Mouse (Mus musculus) left cerebral cortex, adult 8-10 months (tissue): ENCODE data around the gene Krt27. TPM values are rescaled to one million over a fixed set of nuclear protein-coding genes. Genes with fewer than 3 reads are reported as not detected.

Source experiments
- DNase-seq, 2 experiments: peaks; one replicate each; pipeline ENCODE4 v3.0.0; 2022; ENCODE audit warnings: low spot score in 2 of 2
- total RNA-seq, 4 experiments: library from RNA; stranded (reverse); gene quantifications; 2 replicates each; pipeline ENCODE4 v1.2.4; 2022

The Krt27 gene
- not detected for total RNA-seq

DNA sequence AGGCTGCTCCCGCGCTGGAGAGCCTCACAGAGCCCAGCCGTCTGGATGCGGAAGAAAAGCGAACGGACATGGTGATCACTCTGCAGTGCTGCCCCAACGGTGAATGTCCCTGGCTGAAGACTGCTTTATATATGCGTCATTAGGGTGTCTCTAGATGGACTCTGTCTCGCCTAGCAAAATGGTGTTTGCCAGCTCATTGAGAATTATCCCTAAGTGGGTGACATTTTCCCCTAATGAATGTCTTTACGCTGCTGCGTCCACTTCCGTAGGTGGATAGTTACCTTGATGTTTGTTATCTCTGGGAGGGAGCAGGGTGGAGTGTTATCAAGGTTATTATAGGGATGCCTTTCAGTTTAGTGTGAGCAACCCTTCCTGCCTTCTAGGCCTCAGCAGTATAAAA is at the start of gene Krt27:
Gene Krt27, minus strand, starts transcription at position 101 of the 400 bp plus-strand sequence.
- DNase-seq = no peak

DNA sequence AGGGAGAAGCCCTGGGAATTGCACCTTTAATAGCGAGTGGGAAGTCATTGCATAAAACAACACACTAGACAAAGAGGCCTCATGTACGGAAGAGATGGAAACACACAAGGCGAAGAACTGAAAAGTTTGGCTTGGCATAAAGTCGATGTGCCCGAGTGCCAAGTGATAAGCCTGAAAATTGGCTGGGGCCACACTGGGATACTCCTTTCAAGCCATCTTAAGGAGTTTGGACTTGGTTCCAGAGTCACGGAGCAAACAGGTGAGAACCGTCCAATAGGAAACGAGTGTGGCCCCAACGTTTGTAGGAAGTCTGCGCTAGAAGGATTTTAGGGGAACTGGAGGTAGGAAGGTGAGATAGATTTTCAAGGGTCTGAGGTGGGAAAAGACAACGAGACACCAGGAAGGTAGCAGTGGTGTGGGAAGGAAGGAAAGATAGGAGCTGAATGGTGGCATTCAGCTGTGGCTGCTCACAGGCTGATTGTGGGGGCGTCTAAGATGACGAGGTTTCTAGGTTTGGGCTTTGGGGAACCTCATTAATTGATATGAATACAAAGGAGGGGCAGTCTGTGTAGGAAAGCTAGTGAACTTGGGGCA is 49.1 kb upstream of the Krt27 start:
- DNase-seq = no peak

DNA sequence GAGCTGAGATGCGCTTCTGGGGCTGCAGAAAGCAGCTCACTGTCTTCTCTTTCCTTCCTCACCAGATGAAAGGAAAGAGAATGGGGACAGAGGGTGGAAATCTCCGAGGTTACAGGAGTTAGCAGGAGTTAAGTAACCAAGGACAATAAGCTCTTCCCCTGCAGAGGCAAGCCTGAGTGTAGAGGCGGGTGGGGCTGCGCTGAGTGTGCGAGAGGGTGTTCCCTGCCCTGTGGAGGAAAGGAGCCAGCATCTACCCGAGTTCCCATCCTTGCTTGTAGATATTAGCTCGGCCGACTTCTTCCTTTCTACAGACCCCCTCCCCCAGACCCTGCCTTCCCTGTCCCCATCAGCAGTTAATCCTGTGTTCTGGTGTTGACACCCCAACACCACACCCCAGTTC is 47.9 kb upstream of the Krt27 start:
- DNase-seq = no peak

DNA sequence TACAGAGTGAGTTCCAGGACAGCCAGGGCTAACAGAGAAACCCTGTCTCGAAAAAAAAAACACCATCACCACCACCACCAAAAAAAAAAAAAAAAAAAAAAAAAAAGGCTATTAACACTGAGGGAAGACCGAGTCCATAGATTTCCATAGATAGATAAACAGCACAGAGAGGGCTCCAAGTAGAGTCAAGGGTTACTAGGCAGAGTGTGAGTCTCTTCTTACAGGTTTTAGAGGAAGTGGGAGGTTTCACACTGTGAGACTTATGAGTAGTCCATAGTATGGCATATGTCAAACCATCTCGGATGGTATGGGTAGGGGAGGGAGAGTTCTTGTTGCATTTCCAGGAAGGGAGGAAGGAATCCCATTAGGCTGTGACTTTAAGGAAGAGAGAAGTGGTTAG is 47.2 kb upstream of the Krt27 start:
- no peak for DNase-seq

DNA sequence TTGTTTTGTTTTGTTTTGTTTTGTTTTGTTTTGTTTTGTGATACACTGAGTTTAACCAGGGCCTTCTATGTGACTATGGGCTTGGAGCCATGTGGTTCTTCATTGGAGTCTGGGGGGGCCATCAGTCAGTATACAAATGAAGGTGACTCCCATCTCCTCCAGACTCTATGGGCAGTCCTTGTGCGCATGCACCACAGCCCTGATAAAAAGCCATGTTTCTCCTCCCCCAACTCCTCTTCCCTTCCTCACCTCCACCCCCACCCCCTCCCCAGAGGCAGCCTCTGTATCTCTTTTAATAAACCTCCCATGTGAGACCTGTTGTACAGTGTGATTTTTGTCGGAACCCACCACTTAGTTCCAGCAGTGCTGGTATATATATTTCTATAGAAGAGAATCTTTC is 45.8 kb upstream of the Krt27 start:
- DNase-seq = no peak

GRCm38 (mm10) chr11:99396034-99396433 is 45.1 kb upstream of the Krt27 start:
- no peak for DNase-seq

- peak in 1 of 2 experiments; percentile 29 for DNase-seq
Observed at GRCm38 (mm10) chr11:99392492-99392891, 41.6 kb upstream of the Krt27 start.

GRCm38 (mm10) chr11:99391375-99391774 is 40.5 kb upstream of the Krt27 start:
- DNase-seq = no peak

DNA sequence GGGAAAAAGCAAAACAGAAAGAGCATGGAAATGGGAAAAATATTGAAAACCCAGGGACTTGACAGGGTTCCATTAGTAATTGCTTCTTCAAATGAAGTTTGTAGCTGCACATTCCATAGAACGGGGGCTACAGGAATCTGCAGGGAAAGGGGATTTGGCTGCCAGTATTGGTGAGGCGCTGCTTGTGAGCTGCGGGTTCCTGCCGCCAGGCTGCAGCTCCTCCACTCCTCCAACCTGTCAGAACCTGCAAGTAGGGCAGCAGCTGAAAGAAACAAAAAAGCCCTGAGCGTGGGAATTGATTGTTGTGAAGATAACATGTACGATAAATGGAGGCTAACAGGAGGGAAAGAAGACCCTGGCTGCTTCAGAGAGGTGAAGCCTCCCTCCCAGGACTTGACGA is 40.0 kb upstream of the Krt27 start:
- no peak for DNase-seq

- no peak for DNase-seq
Observed at GRCm38 (mm10) chr11:99389264-99389663, 38.4 kb upstream of the Krt27 start, which contains the start of gene Krt10. Gene Krt10 (minus strand): TSS chr11:99389364.

DNA sequence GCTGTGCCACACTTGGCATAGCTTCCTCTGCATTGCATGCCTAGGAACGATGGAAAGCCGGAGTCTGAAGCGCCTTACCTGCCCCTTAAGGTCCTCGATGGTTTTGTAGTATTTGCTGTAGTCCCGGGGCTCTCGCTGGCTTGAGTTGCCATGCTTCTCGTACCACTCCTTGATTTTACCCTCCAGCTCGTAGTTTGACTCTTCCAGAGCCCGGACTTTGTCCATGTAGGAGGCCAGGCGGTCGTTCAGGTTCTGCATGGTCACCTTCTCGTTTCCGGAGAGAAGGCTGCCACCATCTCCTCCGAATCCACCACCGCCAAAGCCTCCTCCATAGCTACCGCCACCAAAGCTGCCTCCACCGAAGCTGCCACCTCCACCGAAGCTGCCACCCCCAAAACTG is 37.8 kb upstream of the Krt27 start:
- no peak for DNase-seq

GRCm38 (mm10) chr11:99385813-99386721 is 35.2 kb upstream of the Krt27 start:
- DNase-seq = peak; percentile 72 to 84

DNA sequence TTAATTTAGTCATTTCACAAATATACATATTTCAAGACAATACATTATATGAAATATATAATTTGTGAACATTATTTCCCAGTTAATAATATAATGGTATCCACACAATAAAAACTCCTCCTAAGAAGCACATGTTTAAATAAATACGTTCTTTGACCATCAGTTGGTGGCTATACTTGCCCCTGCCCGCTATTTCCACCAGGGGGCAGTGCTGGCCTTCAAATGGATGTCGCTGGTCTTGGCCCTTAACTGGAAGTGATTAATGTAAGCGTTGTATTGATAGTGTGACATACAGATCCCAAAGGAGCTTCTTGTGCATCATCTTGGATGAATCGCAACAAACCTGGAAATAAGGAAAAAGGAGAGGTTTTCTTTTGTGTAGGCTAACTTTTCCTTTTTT is 28.7 kb upstream of the Krt27 start:
- DNase-seq = peak; percentile 22 to 57

GRCm38 (mm10) chr11:99374803-99375202 is 23.9 kb upstream of the Krt27 start, which contains the start of gene Krt28:
Gene Krt28 (minus strand): TSS chr11:99374903.
- no peak for DNase-seq

DNA sequence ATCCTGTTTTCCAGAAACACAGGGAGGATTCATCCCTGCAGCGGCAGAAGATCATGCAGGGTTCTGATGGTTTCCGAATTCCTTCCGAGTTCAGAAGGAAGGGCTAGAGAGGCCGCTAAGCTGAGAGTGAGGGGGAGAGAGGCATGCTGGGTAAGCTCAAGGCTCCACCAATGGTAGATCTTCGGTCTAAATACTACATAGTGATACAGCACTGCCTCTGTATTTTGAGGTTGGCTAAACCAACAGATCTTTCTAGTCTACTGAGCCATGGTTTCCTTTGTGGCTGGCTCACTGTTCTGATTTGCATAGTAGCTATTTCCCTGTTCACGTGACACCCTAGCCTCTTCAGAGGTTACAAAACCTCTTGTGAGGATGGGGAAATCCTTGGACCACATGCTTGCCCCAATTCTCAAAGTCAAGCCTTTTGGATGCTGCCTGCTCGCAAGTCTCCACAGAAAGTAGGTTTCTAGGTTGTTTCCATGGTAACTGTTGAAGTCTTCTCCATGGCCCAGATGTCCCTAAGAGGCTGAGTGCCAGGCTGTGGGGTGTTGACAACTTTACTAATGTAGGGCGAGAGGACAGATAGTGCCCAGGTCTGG is 19.0 kb upstream of the Krt27 start:
- peak in 1 of 2 experiments; percentile 39 for DNase-seq

- no peak for DNase-seq
Observed at GRCm38 (mm10) chr11:99369229-99369628, 18.3 kb upstream of the Krt27 start.

- no peak for DNase-seq
Observed at GRCm38 (mm10) chr11:99366791-99367190, 15.9 kb upstream of the Krt27 start.

- peak in 1 of 2 experiments; percentile 30 for DNase-seq
Observed at GRCm38 (mm10) chr11:99364412-99364811, 13.5 kb upstream of the Krt27 start.

DNA sequence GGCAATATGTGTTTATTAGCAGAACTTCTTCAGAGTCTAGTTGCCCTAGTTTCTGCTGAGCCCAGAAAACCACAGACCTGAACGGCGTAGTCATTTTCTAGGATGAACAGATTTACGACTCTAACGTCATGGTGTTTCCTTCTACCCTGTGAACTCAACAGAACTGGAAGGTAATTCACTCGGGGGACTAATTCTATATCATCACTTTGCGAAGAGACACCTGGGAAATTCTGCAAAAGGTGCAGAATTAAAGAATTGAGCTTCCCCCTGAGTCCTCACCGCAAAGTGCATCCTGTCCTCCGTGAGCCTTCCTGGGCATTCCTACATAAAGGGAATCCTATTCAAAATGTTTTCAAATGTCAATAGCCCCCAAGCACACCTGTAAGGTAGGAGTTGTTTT is 10.5 kb upstream of the Krt27 start:
- no peak for DNase-seq

DNA sequence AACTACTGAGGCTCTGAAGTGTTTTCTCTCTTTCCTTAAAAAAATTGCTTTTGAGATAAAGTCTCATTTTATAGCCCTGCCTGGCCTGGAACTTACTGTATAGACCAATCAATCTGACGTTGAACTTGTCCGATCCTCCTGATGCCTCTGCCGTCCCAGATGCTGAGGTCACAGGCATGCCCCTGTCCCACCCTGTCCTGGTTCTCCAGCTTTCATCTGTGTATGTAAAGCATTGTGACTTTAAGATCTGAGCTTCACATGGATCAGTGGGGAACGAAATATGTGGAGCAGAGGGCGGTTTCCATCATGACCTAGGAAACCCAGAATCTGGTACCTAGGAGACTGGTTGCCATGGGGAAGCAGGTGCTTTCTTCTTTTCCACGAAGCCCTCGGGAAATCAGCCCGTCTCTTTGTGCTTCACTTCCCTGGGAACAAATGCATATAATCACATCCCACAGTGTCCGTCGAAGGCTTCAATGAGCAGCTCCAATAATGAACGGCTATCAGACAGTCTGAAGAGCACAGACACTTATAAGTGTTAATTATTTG is 11.5 kb downstream of the Krt27 start:
- DNase-seq = no peak

DNA sequence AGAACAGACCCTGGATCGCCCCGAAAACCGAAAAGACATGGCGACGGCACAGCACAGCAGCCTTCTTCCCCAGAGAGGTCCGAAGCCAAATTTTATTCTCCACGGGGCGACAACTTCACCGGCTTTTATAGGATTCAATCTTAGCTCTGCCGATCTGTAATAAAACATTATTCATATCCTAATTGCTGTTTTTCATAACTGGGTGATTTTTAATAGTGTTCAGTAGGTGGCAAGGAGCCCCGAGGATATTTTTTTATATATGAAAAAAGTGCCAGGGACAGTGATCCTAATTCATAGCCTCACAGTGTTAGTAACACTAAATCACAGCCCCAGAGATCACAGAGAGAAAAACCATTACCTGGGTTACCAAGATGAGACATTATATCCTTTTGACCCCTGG is 13.0 kb downstream of the Krt27 start, which contains the start of gene Krt26:
Gene Krt26, minus strand, starts transcription at position 101 of the 400 bp plus-strand sequence.
- DNase-seq = no peak

GRCm38 (mm10) chr11:99333426-99333825 is 17.5 kb downstream of the Krt27 start:
- peak in 1 of 2 experiments; percentile 27 for DNase-seq
